Mouse (Mus musculus) heart, adult 2 months (tissue): ENCODE results near the gene Gm10912.

ENCODE experiments used
- CTCF ChIP-seq: fragments of 200-600 bp; IDR thresholded peaks from 2 replicates; pipeline ENCODE4 v1.8.1; 2022; ENCODE audit warnings: antibody characterized with exemption, mild to moderate bottlenecking, moderate library complexity
- EP300 ChIP-seq: fragments of 200-500 bp; IDR thresholded peaks from 2 replicates; pipeline ENCODE4 v1.6.1; 2011; ENCODE audit warnings: low read depth, low read length, control low read depth; ENCODE audit not compliant: insufficient read depth
- POLR2A ChIP-seq: fragments of 200-500 bp; IDR thresholded peaks from 2 replicates; pipeline ENCODE4 v1.6.1; 2011; ENCODE audit warnings: mild to moderate bottlenecking, low read depth, low read length, control low read depth; ENCODE audit not compliant: insufficient read depth

GRCm38 (mm10) chr2:104024656-104025055, 41.0 kb upstream of the Gm10912 start:
- TF ChIP-seq POLR2A (no peak), CTCF (no peak), EP300 (no peak)
